Mouse (Mus musculus) neural tube, embryonic 15.5 days (tissue): ENCODE data around the gene Fam173a. TPM values are rescaled to one million over a fixed set of nuclear protein-coding genes. Genes with fewer than 3 reads are reported as not detected.

Experiments
- ATAC-seq: fragments of 200-750 bp; cut with Nextera tagmentation; 2 replicates; pipeline ENCODE4 v1.8.0; 2017; ENCODE audit warnings: mild to moderate bottlenecking, moderate TSS enrichment, moderate library complexity; ENCODE audit not compliant: low FRiP score
- H3K27ac ChIP-seq: fragments of 300-500 bp; sonication (generic); replicated peaks from 2 replicates; pipeline ENCODE4 v1.5.1; 2015; ENCODE audit warnings: mild to moderate bottlenecking, inconsistent platforms
- H3K27me3 ChIP-seq: fragments of 300-500 bp; sonication (generic); replicated peaks from 2 replicates; pipeline ENCODE4 v1.6.1; 2015; ENCODE audit warnings: inconsistent platforms
- H3K36me3 ChIP-seq: fragments of 300-500 bp; sonication (generic); 2 replicates; pipeline ENCODE4 v1.6.1; 2015; ENCODE audit warnings: inconsistent platforms
- H3K4me1 ChIP-seq: fragments of 300-500 bp; sonication (generic); 2 replicates; pipeline ENCODE4 v1.6.1; 2015; ENCODE audit warnings: inconsistent platforms
- H3K4me2 ChIP-seq: fragments of 300-500 bp; sonication (generic); 2 replicates; pipeline ENCODE4 v1.6.1; 2015; ENCODE audit warnings: inconsistent platforms, mild to moderate bottlenecking, moderate library complexity
- H3K4me3 ChIP-seq: fragments of 300-500 bp; sonication (generic); replicated peaks from 2 replicates; pipeline ENCODE4 v1.5.1; 2015; ENCODE audit warnings: mild to moderate bottlenecking, inconsistent platforms
- H3K9ac ChIP-seq: fragments of 300-500 bp; sonication (generic); replicated peaks from 2 replicates; pipeline ENCODE4 v1.6.1; 2015; ENCODE audit warnings: mild to moderate bottlenecking, inconsistent platforms
- H3K9me3 ChIP-seq: fragments of 300-500 bp; sonication (generic); replicated peaks from 2 replicates; pipeline ENCODE4 v1.6.1; 2016; ENCODE audit warnings: inconsistent platforms
- whole genome bisulfite sequencing: fragments of 180-500 bp; shearing (Covaris S2); methylation state at CpG from one replicate; pipeline ENCODE4 v1.1.7; 2015; ENCODE audit warnings: mixed read lengths; 5-methylcytosine and 5-hydroxymethylcytosine counted together
- polyA plus RNA-seq: library from polyadenylated mRNA; unstranded; fragments of >200 nt; fragmentation: Nextera tagmentation; extraction: Ambion mirVana; gene quantifications from 2 replicates; pipeline ENCODE4 v1.2.1, GENCODE M21; 2015

Fam173a gene
- polyA plus RNA-seq, 1 experiment from 2014 or later, result 94.1 TPM

DNA sequence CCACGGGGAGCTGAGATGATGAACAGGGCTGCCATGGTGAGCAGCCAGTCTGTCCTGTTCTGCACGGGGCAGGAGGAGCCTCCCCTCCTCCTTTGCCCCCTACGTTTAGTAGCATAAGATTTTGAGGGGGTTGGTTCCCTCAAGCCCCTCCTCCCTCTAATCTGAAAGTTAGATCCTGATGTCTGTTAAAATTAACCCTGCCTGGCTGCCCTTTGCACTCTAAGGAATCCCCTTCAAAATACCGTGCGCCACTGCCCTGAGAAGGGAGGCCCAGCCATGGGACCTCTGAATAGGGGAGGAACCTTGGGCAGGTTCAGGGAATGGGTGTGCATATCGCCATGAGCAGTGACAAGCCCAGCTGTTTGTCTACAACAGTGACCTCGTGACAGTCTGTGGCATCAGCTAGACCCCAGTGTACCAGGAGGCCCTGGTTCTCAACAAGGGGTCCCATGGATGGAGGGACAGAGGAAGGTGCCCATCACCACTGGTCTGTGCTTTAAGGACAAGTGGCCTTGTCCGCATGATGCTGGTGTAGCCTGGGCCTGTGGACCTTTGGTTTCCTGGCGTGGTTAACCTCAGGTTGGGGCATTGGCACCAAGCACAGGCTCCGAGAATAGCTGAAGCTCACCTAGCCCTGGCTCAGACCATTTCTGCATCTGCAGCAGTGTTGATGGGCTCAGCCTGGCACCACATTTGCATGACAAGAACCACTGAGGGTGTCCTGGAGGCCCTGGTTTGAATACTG is 17.2 kb downstream of the Fam173a start:
- H3K9me3 ChIP-seq, result no peaks in the 10 kb centered on the region
- H3K27me3 ChIP-seq, result no peaks in the 10 kb centered on the region; the same call in 1 of the 2 replicates
- peaks cover 21% of the 10 kb centered on the region for H3K4me1 ChIP-seq
- H3K4me2 ChIP-seq, result no peak overlapping the region
- no peak overlapping the region for H3K4me3 ChIP-seq
- no peak overlapping the region for H3K9ac ChIP-seq
- no peak for ATAC-seq
- 0 out of 2 replicates have a peak, but pooled peaks cover 9% of the 10 kb centered on the region for H3K36me3 ChIP-seq
- no peak overlapping the region for H3K27ac ChIP-seq
- WGBS, result 85% methylated on average over 10 of the region's 10 CpGs

- Histone ChIP-seq H3K27ac (peak within 1 kb of the TSS; percentile 46; the same call in 1 of the 2 replicates), H3K4me3 (peak within 1 kb of the TSS; percentile 80), H3K36me3 (0 out of 2 replicates have a peak, but pooled peaks cover 3% of the 10 kb centered on the region), H3K9me3 (no peaks in the 10 kb centered on the region), H3K27me3 (peaks cover 6% of the 10 kb centered on the region; the same call in 1 of the 2 replicates), H3K4me1 (peaks cover 21% of the 10 kb centered on the region), H3K4me2 (peak within 1 kb of the TSS; percentile 73), H3K9ac (peak within 1 kb of the TSS; percentile 86)
- peak; percentile 89 for ATAC-seq
- under 1% methylated on average over 37 of the region's 37 CpGs for WGBS
Observed at GRCm38 (mm10) chr17:25773549-25774120, 19.1 kb downstream of the Fam173a start, which contains the start of gene Narfl. TSS of gene Narfl (plus strand) at chr17:25773776.

DNA sequence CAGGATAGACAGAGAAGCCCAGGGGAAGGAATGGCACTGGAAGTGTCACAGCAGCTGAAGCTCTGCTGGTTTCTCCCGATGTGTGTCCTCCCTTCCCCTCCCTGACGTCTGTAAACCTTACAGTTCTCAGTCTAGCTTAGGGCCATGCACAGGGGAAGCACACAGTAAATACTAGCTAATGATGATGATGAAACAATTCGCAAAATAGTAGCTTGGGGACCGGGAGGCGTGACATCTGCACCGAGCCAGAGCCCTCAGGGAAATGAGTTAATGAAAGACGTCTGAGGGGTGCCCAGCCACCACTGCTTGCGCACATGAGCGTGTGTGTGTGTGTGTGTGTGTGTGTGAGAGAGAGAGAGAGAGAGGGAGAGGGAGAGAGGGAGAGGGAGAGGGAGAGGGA is 23.4 kb downstream of the Fam173a start:
- Histone ChIP-seq H3K9ac (no peak overlapping the region), H3K4me3 (no peak overlapping the region)
- no peak for ATAC-seq

GRCm38 (mm10) chr17:25765886-25766285 is 26.8 kb downstream of the Fam173a start:
- Histone ChIP-seq H3K4me2 (no peak overlapping the region), H3K27ac (no peak overlapping the region), H3K4me3 (no peak overlapping the region), H3K9me3 (no peaks in the 10 kb centered on the region), H3K36me3 (no peaks in the 10 kb centered on the region), H3K4me1 (no peaks in the 10 kb centered on the region), H3K9ac (no peak overlapping the region), H3K27me3 (peaks cover 28% of the 10 kb centered on the region)
- 25% methylated on average over 5 of the region's 5 CpGs for WGBS
- ATAC-seq, result no peak

More for the DNA sequence above, 23.4 kb downstream of the Fam173a start:
- Histone ChIP-seq H3K27me3 (peaks cover 28% of the 10 kb centered on the region), H3K4me1 (peaks cover 10% of the 10 kb centered on the region), H3K36me3 (no peaks in the 10 kb centered on the region), H3K4me2 (no peak overlapping the region), H3K27ac (no peak overlapping the region), H3K9me3 (no peaks in the 10 kb centered on the region)
- WGBS, result 40% methylated on average over 9 of the region's 9 CpGs

GRCm38 (mm10) chr17:25762591-25762990 is 30.1 kb downstream of the Fam173a start:
- Histone ChIP-seq H3K4me3 (no peak overlapping the region), H3K36me3 (no peaks in the 10 kb centered on the region), H3K27me3 (peaks cover 14% of the 10 kb centered on the region), H3K9me3 (no peaks in the 10 kb centered on the region), H3K27ac (no peak overlapping the region), H3K4me2 (no peak overlapping the region), H3K9ac (no peak overlapping the region), H3K4me1 (no peaks in the 10 kb centered on the region)
- ATAC-seq, result no peak
- WGBS, result 36% methylated on average over 3 of the region's 3 CpGs

- Histone ChIP-seq H3K27me3 (peaks cover 6% of the 10 kb centered on the region), H3K4me3 (no peak overlapping the region), H3K9me3 (no peaks in the 10 kb centered on the region), H3K4me2 (no peak overlapping the region), H3K27ac (no peak overlapping the region), H3K9ac (no peak overlapping the region), H3K4me1 (no peaks in the 10 kb centered on the region), H3K36me3 (no peaks in the 10 kb centered on the region)
- ATAC-seq, result no peak
- WGBS, result 65% methylated on average over 4 of the region's 4 CpGs
Observed at GRCm38 (mm10) chr17:25761561-25761970, 31.1 kb downstream of the Fam173a start.

DNA sequence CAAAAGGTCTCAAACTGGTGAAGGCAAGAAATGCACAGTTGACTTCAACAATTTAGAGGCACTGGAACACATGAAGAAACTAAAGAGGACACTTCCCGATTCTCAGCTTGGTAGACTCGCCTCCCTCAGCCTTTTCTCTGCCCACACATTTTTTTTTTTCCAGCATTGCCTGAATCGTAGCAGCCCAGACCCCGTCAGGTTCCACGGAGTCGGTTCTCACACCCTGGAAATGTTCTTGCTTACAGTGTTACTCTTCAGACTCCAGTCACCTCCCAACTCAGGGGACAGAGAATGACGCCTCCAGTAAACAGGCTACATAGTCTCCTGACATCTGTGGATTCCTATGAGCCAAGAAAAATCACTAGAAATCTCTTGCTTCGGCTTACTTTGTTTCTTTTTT is 32.6 kb downstream of the Fam173a start:
- Histone ChIP-seq H3K27ac (no peak overlapping the region), H3K27me3 (no peaks in the 10 kb centered on the region), H3K4me2 (no peak overlapping the region), H3K9ac (no peak overlapping the region), H3K4me3 (no peak overlapping the region), H3K4me1 (no peaks in the 10 kb centered on the region), H3K9me3 (no peaks in the 10 kb centered on the region), H3K36me3 (no peaks in the 10 kb centered on the region)
- WGBS, result 78% methylated on average over 8 of the region's 8 CpGs
- ATAC-seq, result no peak

GRCm38 (mm10) chr17:25757691-25758090 is 35.0 kb downstream of the Fam173a start:
- Histone ChIP-seq H3K4me2 (no peak overlapping the region), H3K4me1 (no peaks in the 10 kb centered on the region), H3K27me3 (no peaks in the 10 kb centered on the region), H3K36me3 (no peaks in the 10 kb centered on the region), H3K9ac (no peak overlapping the region), H3K27ac (no peak overlapping the region), H3K4me3 (no peak overlapping the region), H3K9me3 (no peaks in the 10 kb centered on the region)
- WGBS, result 74% methylated on average over 3 of the region's 3 CpGs
- no peak for ATAC-seq

- Histone ChIP-seq H3K36me3 (no peaks in the 10 kb centered on the region), H3K4me2 (no peak overlapping the region), H3K9me3 (no peaks in the 10 kb centered on the region), H3K9ac (no peak overlapping the region), H3K4me1 (peaks cover 2% of the 10 kb centered on the region), H3K27ac (no peak overlapping the region), H3K27me3 (no peaks in the 10 kb centered on the region), H3K4me3 (no peak overlapping the region)
- no peak for ATAC-seq
- WGBS, result 81% methylated on average over 9 of the region's 9 CpGs
Observed at GRCm38 (mm10) chr17:25756378-25757242, 36.1 kb downstream of the Fam173a start.

DNA sequence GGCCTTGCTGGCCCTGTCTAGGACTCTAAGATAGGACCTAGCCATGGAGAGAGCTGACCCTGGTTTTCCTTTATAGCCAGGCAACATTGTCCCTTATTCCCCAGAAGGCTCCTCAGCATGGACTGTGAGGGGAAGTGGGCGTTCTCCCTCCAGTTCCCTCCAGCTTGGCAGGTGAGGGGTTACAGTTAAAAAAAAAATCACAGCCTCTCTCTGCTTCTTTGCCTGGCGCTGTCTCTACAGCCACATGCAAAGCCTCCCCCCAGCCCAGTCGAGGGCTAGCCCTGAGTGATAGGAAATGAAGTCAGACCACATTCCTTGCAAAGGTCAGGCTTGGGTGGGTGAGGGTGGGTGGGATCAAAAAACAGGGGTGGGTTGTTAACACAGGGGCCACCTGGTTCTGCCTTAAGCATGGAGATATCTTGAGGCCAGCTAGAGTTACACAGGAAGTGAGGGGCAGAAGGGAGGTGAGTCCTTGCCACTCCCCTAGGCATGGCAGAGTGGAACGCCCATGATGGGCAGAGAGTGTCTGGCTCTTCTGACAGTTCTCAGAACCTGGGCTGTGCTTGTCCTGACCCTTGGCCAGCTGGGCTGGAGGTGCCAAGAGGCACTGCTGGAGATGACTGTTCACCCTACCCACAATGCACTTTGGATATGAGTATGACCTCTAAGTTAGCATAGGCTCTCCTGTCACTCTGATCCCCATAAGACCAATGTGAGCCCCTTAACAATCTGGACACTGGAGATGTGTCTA is 36.9 kb downstream of the Fam173a start:
- H3K9ac ChIP-seq, result no peak overlapping the region

GRCm38 (mm10) chr17:25755086-25755485 is 37.6 kb downstream of the Fam173a start:
- Histone ChIP-seq H3K36me3 (no peaks in the 10 kb centered on the region), H3K9me3 (no peaks in the 10 kb centered on the region), H3K4me1 (peaks cover 6% of the 10 kb centered on the region), H3K27me3 (no peaks in the 10 kb centered on the region), H3K4me2 (no peak overlapping the region), H3K9ac (no peak overlapping the region), H3K27ac (no peak overlapping the region), H3K4me3 (no peak overlapping the region)
- ATAC-seq, result no peak
- 79% methylated on average over 4 of the region's 4 CpGs for WGBS

More for the DNA sequence above, 36.9 kb downstream of the Fam173a start:
- Histone ChIP-seq H3K4me1 (peaks cover 6% of the 10 kb centered on the region), H3K36me3 (no peaks in the 10 kb centered on the region), H3K4me3 (no peak overlapping the region), H3K27ac (no peak overlapping the region), H3K27me3 (no peaks in the 10 kb centered on the region), H3K4me2 (no peak overlapping the region), H3K9me3 (no peaks in the 10 kb centered on the region)
- WGBS, result 61% methylated on average over 4 of the region's 4 CpGs
- no peak for ATAC-seq
